Mouse (Mus musculus): ENCODE results near the gene Agbl3.

Gene Agbl3

DNA sequence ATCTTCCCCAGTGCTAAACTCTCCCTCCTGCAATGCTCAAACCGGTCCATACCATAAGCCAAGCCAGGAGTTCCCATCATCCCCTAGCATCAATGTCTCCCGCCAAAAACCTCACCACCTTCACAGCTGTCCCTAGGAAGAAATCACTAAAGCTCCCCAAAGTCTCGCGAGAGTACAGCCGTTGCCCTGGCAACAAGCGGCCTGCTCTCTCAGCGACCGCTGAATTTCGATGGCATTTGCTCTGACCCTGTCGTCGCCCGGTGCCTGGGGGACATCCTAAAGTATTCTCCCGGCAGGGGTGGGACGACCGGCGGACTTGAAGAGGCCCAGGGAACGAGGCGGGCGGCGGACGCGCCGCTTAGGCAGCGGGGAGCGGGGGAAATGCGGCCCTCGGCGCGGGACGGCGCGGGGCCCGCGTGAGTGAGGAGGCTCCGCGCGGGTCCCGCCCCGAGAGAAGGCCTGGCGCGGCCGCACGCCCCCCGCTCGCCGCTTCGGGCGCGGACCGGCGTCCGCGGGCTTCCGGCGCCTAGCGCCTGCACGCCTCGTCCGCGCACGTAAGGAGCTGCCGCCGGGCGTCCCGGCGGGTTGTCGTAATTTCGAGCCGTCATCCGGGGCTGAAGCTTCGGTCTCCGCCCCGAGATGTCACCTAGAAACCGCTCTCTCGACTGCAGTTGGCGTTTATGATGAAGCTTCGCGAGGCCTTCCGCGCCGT, at the start of gene Agbl3:
Gene Agbl3, plus strand, starts transcription at position 202 of the 712 bp plus-strand sequence.
- DNase-seq (ENCODE audit: low spot score), result peak; percentile 97

DNA sequence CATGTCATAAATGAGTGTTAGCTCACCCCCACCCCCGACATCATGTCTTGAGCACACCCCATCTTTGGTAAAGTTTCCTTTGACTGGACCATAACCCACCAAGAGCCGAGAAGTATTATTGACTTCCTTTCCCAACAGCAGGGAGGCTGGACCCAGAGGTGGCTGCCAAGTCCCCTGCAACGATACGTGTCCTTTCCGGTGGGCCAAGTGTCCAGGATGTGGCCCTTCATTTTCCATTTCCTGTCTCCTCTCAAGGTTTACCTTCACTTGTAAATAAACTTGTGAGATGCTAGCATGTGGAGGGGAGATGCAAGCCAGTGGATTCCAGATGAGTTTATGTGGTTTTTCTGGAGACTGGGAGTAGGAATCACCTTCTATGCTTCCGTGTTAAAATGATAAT, 49.2 kb upstream of the Agbl3 start:
- no peak for DNase-seq (ENCODE audit: low spot score)

DNA sequence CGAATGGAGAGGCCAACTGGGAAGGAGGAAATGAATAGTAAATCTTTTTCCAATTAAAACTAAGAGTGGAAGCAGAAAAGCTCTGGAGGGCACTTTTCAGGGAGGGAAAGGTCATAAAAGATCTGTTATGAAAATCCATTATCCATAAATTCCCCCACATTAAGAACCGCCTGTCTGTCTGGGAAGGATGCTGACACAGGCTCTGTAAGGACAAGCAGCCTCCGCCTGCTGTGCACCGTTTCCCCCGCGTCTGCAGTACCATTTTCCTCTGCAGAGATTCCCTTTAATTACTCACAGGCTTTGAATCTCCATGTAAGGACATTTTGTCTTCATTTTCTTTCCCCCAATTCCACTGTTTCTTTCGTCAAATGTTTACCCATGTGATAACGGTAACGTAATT, 48.7 kb upstream of the Agbl3 start:
- no peak for DNase-seq (ENCODE audit: low spot score)

DNA sequence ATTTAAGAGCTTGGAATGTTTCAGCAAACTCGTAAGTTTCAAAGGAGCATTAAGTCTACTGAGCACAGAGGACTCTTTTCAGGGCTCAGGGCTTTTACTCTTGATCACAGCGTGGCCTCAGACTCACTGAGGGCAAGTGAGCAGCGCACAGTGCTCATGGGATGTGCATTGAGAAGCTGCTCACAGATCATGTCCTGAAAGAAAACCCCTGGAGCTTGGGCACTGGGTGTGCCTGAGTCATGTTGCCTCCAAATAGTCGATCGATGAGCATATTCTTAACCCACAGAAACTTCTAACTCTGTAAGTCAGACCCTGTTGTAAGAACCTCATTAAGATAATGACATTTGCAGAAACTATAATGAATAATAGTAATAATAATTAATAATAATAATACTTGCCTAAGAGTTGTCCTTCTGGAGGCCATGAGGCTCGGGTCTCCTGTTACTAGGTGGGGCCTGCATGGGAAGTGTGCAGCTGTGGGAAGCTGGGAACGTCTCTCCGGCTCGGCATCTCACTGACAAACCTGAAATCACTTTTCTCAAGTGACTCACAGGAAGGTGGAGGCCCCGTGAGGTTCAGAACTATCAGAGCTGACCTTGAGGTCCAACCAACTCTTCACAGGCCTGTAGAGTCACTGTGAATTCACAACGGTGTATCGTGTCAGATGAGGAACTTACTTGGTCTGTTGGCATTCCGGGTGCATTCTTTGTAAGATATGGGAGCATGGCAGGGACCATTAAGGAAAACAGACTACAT, 45.1 kb upstream of the Agbl3 start:
- DNase-seq (ENCODE audit: low spot score), result no peak

DNA sequence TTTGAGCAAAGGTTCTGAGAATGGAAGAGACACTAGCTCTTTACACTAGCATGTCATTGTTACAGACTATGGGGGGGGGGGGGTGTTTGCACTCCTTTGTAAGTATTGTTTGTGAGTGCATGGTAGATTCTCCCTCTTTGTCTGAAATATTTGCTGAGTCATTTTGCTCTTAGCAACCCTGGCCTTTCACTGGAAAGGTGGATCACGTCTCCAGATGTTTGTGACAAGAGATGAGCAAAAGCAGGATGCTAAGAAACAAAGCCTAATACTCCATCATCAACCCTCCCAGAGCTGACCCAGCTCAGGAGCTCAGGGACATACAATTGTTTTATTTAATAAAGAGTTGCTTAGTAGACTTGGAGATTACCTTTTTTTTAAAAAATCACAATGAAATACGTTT, 43.3 kb upstream of the Agbl3 start:
- DNase-seq (ENCODE audit: low spot score), result no peak

DNA sequence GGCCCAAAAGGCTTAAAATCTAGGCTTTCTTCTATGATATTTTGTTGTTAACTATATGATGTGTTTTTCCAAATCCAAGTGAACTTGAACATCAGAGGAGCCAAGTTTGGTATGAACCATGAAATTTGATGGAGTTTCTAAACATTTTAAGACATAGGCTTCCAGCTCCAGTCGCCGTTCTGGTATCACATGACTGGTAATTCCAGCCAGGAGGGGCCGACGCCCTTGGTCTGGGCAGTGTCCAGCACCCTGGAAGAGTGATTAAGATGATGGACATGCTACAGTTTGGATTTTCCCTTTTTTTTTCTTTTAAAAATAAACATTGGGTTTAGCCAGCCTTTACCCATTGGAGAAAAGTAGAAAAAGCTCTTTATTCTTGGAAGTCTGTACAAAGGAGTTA, 36.3 kb upstream of the Agbl3 start:
- DNase-seq (ENCODE audit: low spot score), result no peak

DNA sequence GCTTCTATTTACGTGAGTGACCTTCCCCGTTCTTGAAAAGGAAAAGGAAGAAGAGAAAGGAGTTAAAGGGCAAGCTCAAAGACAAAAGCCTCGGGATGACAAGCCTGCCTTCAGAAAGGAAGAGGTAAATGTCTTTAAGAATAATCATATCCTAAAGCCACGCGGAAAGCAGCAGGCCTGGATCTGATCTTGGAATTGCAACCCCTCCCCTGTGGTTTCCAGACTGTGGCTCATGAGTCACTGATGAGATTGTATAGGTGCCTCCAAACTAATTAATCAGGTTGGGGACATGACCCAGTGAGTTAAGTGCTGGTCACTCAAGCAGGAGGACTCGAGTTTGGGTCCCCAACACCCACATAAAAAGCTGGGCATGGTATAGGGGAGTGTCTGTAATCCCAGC, 32.4 kb upstream of the Agbl3 start:
- no peak for DNase-seq (ENCODE audit: low spot score)

DNA sequence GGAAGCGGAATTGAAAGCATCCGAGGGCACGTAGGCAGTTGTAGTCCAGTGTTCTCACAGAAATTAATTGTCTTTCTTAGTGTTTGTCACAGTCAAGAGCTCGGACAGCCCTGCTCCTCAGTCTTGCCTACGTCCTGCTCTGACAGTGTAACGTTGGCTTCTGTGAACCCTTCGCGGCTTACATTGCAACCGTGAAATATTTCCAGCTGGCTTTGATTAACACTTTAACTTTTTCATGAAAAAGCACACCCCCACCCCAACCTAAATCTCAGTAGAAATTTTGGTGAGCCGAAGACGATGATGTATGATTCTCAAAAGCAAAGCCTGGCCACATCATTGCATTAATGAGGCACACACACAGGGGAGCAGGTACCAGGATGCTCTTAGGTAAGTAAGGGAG, 31.7 kb upstream of the Agbl3 start:
- no peak for DNase-seq (ENCODE audit: low spot score)

DNA sequence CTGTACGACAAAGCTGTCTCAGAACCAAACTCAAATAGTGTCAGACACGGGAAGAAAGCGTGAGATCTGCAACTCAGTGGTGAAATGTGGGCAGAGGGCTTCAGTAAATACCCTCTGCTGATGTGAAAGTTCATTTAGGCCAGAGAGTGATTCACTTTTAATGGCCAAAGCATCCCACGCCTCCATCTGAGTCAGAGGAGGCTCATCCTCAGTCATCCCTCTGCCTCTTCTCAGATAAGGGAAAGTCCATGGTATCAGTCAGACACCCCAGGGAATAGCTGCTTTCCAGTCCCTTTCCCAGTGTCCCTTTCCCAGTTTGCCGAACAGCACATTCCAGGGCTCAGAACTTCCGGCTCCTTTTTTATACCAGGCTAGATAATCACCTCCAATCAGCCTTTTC, 30.7 kb upstream of the Agbl3 start:
- no peak for DNase-seq (ENCODE audit: low spot score)

DNA sequence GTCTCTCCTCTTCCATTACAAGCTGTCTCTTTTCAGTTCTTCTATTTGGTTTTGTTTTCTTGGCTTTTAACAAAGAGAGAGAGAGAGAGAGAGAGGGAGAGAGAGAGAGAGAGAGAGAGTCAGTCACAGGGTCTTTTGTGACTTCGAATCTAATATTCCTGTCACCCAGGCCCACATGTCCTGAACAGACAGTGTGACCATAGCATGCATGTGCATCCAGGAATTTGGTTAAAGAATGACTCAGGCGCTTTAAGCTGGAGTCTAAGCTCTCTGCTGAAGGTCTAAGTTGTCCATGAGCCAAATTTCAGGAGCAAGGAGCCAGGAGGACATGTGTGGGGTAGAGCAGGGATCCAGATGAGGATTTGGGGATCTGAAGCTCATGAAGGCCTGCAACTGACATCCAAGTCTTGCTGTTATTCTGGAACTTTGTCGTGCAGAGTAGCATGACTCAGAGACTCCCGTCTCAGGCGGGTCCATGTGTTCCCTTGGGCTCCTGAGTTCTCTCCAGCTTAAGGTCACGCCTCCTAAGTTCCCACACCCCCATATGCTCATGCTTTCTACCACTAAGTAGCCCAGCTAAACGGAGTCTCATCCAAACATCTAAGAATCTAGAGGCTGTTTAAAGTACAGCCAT, 29.6 kb upstream of the Agbl3 start:
- DNase-seq (ENCODE audit: low spot score), result no peak

DNA sequence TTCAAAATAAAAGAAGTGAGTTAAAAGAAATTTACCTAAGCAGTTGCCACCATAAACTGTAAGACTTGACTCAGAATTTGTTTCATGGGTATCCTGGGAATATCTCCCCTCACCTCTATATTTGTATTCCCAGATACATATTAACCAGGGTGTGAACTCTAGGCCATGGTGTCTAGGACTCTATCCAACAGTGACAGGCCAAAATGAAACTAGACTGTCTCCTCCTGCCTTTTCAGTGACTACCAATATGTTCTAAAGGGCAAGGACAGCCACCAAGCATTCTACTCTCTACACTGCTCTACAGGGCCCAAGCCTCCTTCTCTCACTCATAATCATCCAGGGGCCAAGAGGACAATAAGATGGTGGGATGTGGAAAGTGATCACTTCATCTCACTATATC, 28.6 kb upstream of the Agbl3 start:
- DNase-seq (ENCODE audit: low spot score), result no peak

DNA sequence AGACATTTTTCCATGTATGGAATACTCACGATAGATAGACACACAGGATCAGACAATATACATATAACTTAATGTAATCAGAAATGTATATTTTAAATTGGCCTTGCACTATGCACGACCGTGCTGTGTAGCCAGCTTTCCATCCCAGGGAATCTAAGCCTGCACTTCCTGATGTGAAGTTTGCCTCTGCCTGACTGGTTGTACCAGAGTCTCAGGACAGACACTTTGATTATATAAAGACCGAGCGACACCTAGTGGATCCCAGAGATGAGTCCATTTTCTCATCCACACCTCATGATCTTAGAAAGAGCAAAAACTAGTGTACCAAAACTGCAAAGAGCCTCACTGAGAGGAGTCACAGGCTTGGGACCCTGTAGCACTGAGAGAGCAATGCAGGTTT, 25.8 kb upstream of the Agbl3 start:
- DNase-seq (ENCODE audit: low spot score), result peak; percentile 38

DNA sequence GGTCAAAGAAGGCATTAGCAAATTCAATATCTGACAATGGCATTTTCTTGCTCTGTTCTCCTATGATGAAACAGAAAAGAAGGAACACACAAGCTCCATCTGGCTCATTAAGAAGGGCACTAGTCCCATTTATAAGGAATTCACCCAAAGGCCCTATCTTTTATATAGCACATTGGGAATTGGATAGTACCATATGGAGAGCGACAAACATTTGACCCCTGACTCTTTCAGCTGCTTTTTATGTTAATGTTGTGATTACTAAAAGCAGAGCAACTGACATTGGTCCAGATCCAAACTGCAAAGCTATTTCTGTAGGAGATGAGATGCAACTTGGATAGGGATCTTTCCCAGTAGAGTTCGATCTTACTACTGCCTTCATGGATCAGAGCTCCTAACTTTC, 21.9 kb upstream of the Agbl3 start:
- no peak for DNase-seq (ENCODE audit: low spot score)

DNA sequence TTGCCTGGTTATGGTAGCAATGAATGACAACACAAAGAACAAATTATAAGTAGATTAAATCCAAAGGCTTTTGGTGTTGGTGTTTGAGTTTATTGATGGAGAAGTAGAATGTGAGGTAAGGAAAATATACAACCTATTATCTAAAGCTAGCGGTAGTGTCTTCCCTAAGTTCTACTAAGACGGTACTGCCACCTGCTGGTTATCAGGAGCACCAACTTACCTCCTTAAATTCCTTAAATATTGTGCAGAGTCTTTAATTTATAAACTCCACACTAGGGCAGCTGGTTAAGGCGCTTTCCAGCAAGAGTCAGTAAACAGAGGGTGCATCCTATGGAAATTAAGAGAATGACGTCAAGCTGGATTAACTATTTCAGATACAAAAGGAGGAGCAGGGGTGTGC, 20.2 kb upstream of the Agbl3 start:
- peak; percentile 25 for DNase-seq (ENCODE audit: low spot score)

DNA sequence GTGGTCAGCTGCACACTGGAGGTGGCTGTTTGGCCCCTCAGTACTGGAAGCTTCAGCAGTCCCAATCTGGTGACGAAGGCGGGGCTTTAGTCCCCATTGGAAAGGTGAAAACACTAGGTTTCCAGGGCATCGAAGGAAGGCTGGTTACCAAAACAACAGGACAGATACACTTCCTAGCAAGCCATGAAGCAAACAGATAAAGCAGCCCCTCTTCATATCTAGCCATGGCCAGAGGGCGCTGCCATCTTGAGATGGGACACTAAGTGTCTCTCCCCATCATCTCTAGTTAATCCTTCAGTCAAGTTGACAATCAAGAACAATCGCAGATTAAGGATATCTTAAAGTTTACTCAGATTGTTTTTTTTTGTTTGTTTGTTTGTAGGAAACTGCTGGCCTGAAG, 14.5 kb upstream of the Agbl3 start:
- no peak for DNase-seq (ENCODE audit: low spot score)

DNA sequence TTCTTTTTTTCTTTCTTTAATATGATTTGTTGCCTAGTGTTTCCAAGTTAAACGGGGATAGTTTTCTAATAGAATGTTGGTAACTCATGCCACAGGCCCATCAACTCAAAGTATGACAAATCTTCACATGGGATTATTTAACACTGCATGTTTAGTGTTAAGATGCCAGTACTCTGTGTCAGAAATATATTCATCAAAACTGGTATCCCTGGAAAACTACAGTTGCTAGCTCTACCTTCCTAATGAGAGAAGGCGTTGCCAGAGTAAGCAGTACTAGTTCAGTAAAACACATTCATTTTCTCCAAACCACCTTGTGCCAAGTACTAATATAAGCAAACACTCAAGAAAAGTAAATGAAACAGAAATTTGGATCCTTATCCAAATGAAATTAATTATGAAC, 10.2 kb upstream of the Agbl3 start:
- DNase-seq (ENCODE audit: low spot score), result no peak

DNA sequence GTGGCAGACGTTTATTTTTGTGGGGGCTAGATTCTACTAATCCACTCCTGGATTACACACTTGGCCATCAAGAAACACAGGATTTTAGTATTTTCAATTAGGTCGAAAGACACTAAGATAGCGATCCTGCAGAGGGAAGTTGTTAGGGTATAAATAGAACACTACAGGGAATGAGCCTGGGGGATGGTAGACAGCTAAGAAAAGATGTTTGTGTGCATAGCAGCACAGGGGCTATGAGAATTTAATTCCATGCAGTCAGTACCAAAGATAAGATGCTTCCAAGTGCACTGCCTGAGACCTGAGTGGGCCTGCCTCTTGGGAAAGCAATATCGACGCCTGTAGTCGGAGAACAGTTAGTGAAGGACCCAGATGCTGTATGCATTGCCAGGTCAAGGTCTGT, 9.7 kb upstream of the Agbl3 start:
- no peak for DNase-seq (ENCODE audit: low spot score)

DNA sequence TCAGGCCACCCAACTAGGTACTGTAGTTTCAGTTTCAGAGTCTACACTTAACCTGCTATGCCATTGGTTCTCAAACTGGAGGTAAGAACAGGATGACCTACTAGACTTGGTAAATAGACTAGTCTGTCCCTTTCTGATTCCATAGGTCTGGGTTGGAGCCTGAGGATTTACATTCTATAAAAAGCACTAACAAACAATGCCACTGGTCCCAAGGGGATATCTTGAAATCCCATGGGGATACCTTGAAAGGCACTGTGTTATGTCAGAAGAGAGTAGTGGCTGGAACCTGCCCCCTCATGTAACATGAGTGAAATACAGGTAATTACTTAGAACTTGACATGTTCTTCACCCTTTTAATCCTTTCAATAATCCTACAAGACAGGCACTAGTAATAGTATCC, 3.8 kb upstream of the Agbl3 start:
- no peak for DNase-seq (ENCODE audit: low spot score)

DNA sequence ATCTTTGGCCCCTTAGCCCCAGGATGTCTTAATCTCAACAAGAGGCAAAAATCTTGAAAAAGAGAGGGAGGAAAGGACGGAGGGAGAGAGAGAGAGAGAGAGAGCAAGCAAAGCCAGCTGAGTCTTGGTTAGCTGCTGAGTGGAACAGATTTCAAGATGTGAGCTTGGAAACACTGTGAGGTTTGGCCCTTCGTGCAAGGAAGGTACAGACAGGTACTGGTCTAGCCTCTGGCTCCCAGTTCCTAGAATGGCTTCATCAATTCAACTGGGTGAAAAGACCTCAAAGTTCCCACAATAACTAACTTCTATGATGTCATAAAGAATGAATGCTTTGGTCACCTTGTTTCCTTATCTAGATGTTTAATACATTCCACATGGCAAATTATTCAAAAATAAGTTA, 3.1 kb upstream of the Agbl3 start:
- no peak for DNase-seq (ENCODE audit: low spot score)

DNA sequence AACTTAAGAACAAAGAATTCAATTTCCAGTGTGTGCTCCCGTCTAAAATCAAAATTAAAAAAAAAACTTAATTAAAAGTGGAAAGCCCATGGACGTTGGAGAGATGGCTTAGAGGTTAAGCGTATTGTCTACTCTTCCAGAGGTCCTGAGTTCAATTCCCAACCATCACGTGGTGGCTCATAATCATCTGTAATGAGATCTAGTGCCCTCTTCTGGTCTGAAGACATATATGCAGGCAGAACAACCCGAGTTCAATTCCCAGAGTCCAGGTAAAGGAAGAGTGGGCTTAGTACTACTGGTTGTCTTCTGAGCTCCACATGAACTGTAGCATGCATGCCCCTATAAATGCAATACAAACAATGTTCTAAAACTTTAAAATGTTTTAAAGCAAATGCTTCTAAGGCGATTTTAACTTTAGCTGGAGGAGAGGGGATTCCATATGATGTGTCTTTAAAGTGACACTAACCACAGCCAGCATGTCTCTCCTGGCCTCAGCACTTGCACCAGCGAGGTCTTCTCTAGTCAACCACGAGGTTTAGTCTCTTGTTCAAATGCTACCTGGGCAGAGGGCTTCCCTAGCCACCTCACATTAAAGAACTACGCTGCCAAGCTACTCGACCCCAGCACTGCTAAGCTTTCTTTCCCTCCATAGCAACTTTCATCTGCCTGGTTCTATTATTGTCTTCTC, 2.1 kb upstream of the Agbl3 start:
- no peak for DNase-seq (ENCODE audit: low spot score)

DNA sequence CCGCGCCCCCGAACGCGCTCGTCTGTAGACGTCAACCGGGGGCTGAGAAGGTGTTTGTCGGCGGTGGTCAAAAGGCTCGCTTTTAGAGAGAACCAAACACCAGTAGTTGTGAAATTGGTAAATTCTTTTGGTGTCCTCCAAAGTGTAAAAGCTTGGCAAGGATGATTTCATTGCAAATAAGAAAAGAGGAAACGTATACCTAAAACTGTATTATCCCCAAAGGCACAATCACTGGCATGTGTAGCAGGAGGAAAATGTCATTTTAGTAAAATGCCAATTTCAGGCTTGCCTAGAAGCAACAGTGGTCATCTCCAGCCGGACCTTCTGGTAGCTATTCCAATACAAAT, 684 bp downstream of the Agbl3 start:
- DNase-seq (ENCODE audit: low spot score), result no peak

DNA sequence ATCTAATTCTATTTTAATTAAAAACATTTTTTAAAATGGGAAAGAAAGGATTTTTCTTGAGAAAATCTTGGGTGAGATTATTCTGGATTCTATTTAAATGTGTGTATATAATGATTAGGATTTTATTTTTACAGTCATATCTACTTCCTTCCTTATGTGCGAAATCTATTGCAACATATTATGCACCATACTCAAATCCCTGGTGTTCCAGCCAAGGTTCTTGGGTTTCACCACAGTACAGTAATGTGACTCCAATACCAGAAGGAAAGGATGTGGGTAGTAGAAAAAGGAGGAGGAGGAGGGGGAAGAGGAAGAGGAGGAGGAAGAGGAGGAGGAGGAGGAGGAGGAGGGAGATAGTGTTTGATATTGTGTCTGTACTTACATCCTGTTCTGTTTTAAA, 2.3 kb downstream of the Agbl3 start:
- no peak for DNase-seq (ENCODE audit: low spot score)

DNA sequence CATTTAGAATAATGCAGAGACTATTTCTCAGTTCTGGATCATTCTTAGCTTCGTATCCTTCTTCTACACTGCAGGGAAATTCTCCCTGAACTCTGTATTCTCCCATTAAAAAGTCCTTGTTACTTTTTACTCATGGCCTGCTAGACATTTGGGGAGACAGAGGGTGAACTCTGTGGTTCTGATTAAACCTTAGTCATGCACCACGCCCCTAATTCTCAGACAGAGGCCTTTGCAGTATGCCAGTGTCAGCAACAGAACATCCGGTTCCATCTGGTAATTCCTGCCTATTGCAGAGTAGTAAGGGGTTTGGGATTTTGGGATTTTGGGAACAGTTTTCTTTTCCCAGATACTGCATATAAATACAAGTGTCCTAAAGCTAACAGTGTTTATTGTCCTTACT, 16.6 kb downstream of the Agbl3 start:
- no peak for DNase-seq (ENCODE audit: low spot score)

Measured in ovary, postnatal 14 days (tissue).